Mouse (Mus musculus): ENCODE data around the gene Mark1.
A peak's percentile ranks its signal among the peaks of the same experiment; 100 is the strongest.

- TF ChIP-seq CTCF (IDR thresholded peaks at IDR 0.05; ENCODE audit: insufficient read depth, low read depth, low read length) (peak; percentile 66; the same call in 1 of the 2 replicates), POLR2A (IDR thresholded peaks at IDR 0.05; ENCODE audit: insufficient read depth, low read depth, low read length) (no peak)
These were observed 147.4 kb downstream of the Mark1 start for GRCm38 (mm10) chr1:184851741-184852618.

All from olfactory bulb, adult 2 months (tissue).